Mouse (Mus musculus): ENCODE results near the gene Ppp1r27.

DNA sequence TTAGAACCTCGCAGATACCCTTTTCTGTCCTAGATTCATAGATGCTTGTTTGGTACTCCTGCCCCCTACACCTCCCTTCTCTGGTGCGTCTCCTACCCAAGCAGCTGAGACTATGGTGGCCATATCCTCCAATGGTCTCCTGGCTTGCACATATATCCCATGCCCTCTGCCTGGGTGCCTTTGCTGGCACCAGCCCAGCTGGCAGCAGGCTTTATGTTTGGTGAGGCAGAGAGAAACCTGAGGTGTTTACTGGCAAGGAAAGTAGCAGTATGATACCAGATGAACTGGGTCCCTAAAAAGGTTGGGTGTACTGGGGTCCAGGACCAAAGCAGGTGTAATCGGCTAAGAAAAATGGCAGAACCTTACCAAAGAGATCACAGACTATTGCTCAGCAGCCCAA is 5.0 kb downstream of the Ppp1r27 start:
- no peak for TF ChIP-seq CTCF (IDR thresholded peaks at IDR 0.05; ENCODE audit: borderline replicate concordance, extremely low read depth, insufficient read depth, insufficient read length)
- no peak for TF ChIP-seq POLR2A (IDR thresholded peaks at IDR 0.05; ENCODE audit: borderline replicate concordance, extremely low read depth, insufficient read depth, insufficient read length, poor library complexity, severe bottlenecking)

Measured in brain, embryonic 14.5 days (tissue).